Mouse (Mus musculus): ENCODE results near the gene Ttpal.
A peak's percentile ranks its signal among the peaks of the same experiment; 100 is the strongest.

Ttpal gene

GRCm38 (mm10) chr2:163602101-163602971 lies at the start of gene Ttpal:
Ttpal (plus strand) TSS chr2:163602314.
- peak; percentile 52 for DNase-seq (ENCODE audit: low read depth, low spot score)

- DNase-seq (ENCODE audit: low read depth, low spot score) = no peak
Measured at GRCm38 (mm10) chr2:163552518-163552929, 49.6 kb upstream of the Ttpal start.

GRCm38 (mm10) chr2:163554425-163554982 lies 47.6 kb upstream of the Ttpal start:
- DNase-seq (ENCODE audit: low read depth, low spot score) = no peak

GRCm38 (mm10) chr2:163554996-163555395 lies 47.1 kb upstream of the Ttpal start:
- DNase-seq (ENCODE audit: low read depth, low spot score) = no peak

- no peak for DNase-seq (ENCODE audit: low read depth, low spot score)
Measured at GRCm38 (mm10) chr2:163555417-163555816, 46.7 kb upstream of the Ttpal start.

- no peak for DNase-seq (ENCODE audit: low read depth, low spot score)
Measured at GRCm38 (mm10) chr2:163558548-163558947, 43.6 kb upstream of the Ttpal start.

- DNase-seq (ENCODE audit: low read depth, low spot score) = no peak
Measured at GRCm38 (mm10) chr2:163559236-163559635, 42.9 kb upstream of the Ttpal start.

GRCm38 (mm10) chr2:163560247-163560646 lies 41.9 kb upstream of the Ttpal start:
- DNase-seq (ENCODE audit: low read depth, low spot score) = no peak

- DNase-seq (ENCODE audit: low read depth, low spot score) = no peak
Measured at GRCm38 (mm10) chr2:163561258-163561948, 40.7 kb upstream of the Ttpal start.

- DNase-seq (ENCODE audit: low read depth, low spot score) = no peak
Measured at GRCm38 (mm10) chr2:163564646-163565045, 37.5 kb upstream of the Ttpal start.

GRCm38 (mm10) chr2:163574321-163574720 lies 27.8 kb upstream of the Ttpal start:
- DNase-seq (ENCODE audit: low read depth, low spot score) = no peak

GRCm38 (mm10) chr2:163575248-163575647 lies 26.9 kb upstream of the Ttpal start:
- DNase-seq (ENCODE audit: low read depth, low spot score) = no peak

- no peak for DNase-seq (ENCODE audit: low read depth, low spot score)
Measured at GRCm38 (mm10) chr2:163577986-163578385, 24.1 kb upstream of the Ttpal start.

GRCm38 (mm10) chr2:163580069-163580945 lies 21.8 kb upstream of the Ttpal start:
- DNase-seq (ENCODE audit: low read depth, low spot score) = no peak

GRCm38 (mm10) chr2:163583226-163584087 lies 18.7 kb upstream of the Ttpal start:
- no peak for DNase-seq (ENCODE audit: low read depth, low spot score)

GRCm38 (mm10) chr2:163584088-163584426 lies 18.1 kb upstream of the Ttpal start:
- DNase-seq (ENCODE audit: low read depth, low spot score) = no peak

GRCm38 (mm10) chr2:163586384-163587261 lies 15.5 kb upstream of the Ttpal start:
- DNase-seq (ENCODE audit: low read depth, low spot score) = no peak

GRCm38 (mm10) chr2:163587506-163587905 lies 14.6 kb upstream of the Ttpal start:
- no peak for DNase-seq (ENCODE audit: low read depth, low spot score)

- DNase-seq (ENCODE audit: low read depth, low spot score) = no peak
Measured at GRCm38 (mm10) chr2:163590211-163590610, 11.9 kb upstream of the Ttpal start.

- DNase-seq (ENCODE audit: low read depth, low spot score) = no peak
Measured at GRCm38 (mm10) chr2:163590996-163591395, 11.1 kb upstream of the Ttpal start.
